Mouse (Mus musculus) CH12.LX (cell line): ENCODE results near the gene Fstl4. TPM values are rescaled to one million over a fixed set of nuclear protein-coding genes. Genes with fewer than 3 reads are reported as not detected.
A peak's percentile ranks its signal among the peaks of the same experiment; 100 is the strongest.

Experiments used
- DNase-seq: peaks from one replicate; pipeline ENCODE4 v3.0.0-alpha.2; 2013; ENCODE audit errors: extremely low read depth
- H3K27ac ChIP-seq: 2 replicates; pipeline ENCODE4 v1.5.1; 2012; ENCODE audit warnings: low read depth, mild to moderate bottlenecking, control low read depth, moderate library complexity; ENCODE audit not compliant: insufficient read depth
- H3K27me3 ChIP-seq: replicated peaks from 2 replicates; pipeline ENCODE3; 2012; ENCODE audit warnings: inconsistent platforms
- H3K36me3 ChIP-seq, 2 experiments: replicated peaks in 1 of 2; 2 replicates each; pipeline versions ENCODE3 to v1.6.1; 2012; ENCODE audit warnings: inconsistent platforms in 1 of 2, low read length in 1 of 2, mild to moderate bottlenecking in 1 of 2, mixed read lengths in 1 of 2, moderate library complexity in 1 of 2; ENCODE audit not compliant: control insufficient read depth in 1 of 2, insufficient read depth in 1 of 2
- H3K4me1 ChIP-seq, 2 experiments: 2 replicates each; pipeline ENCODE4 v1.6.1; 2012; ENCODE audit warnings: inconsistent platforms in 1 of 2, moderate library complexity in 1 of 2; ENCODE audit not compliant: insufficient read depth in 2 of 2, control insufficient read depth in 1 of 2
- H3K4me2 ChIP-seq: 2 replicates; pipeline ENCODE4 v1.6.1; 2012; ENCODE audit warnings: low read depth, mild to moderate bottlenecking, control low read depth; ENCODE audit not compliant: poor library complexity, insufficient read depth, severe bottlenecking
- H3K4me3 ChIP-seq, 3 experiments: fragments of 150-350 bp in 1 of 3; sonication (generic) in 1 of 3; replicated peaks in 1 of 3; 2 replicates each; pipeline versions ENCODE3 to v1.5.1; 2011 to 2012; ENCODE audit warnings: low read depth in 2 of 3, low read length in 2 of 3, mild to moderate bottlenecking in 2 of 3, moderate library complexity in 2 of 3, control low read depth in 1 of 3, improper control_type of control experiment in 1 of 3, inconsistent platforms in 1 of 3, mixed read lengths in 1 of 3; ENCODE audit not compliant: poor library complexity in 1 of 3
- H3K79me2 ChIP-seq: replicated peaks from 2 replicates; pipeline ENCODE4 v1.6.1; 2012; ENCODE audit warnings: mild to moderate bottlenecking, moderate library complexity; ENCODE audit not compliant: control insufficient read depth, poor library complexity, insufficient read depth, severe bottlenecking; ENCODE audit errors: extremely low read depth
- H3K9ac ChIP-seq: 2 replicates; pipeline ENCODE4 v1.6.1; 2012; ENCODE audit warnings: low read depth, mild to moderate bottlenecking, control low read depth, moderate library complexity; ENCODE audit not compliant: insufficient read depth
- H3K9me3 ChIP-seq: replicated peaks from 2 replicates; pipeline ENCODE3; 2012; ENCODE audit warnings: low read length, inconsistent platforms, mixed read lengths
- CHD1 ChIP-seq: IDR thresholded peaks from 2 replicates; pipeline ENCODE4 v1.6.1; 2012; ENCODE audit warnings: low read depth, low read length, improper control_type of control experiment, inconsistent platforms
- CHD2 ChIP-seq: IDR thresholded peaks from 2 replicates; pipeline ENCODE4 v1.6.1; 2011; ENCODE audit warnings: low read length, improper control_type of control experiment
- CTCF ChIP-seq, 2 experiments: IDR thresholded peaks in 1 of 2; conservative IDR thresholded peaks in 1 of 2; 2 replicates each; pipeline ENCODE4 v1.5.1; 2011 to 2012; ENCODE audit warnings: low read depth in 2 of 2, low read length in 2 of 2, improper control_type of control experiment in 1 of 2, inconsistent platforms in 1 of 2, mild to moderate bottlenecking in 1 of 2, moderate library complexity in 1 of 2
- E2F4 ChIP-seq: IDR thresholded peaks from 2 replicates; pipeline ENCODE4 v1.6.1; 2011; ENCODE audit warnings: low read depth, low read length, improper control_type of control experiment; ENCODE audit not compliant: insufficient replicate concordance
- EP300 ChIP-seq: IDR thresholded peaks from 2 replicates; pipeline ENCODE4 v1.6.1; 2011; ENCODE audit warnings: low read length, improper control_type of control experiment
- HCFC1 ChIP-seq: IDR thresholded peaks from 2 replicates; pipeline ENCODE4 v1.6.1; 2012; ENCODE audit warnings: low read depth, mild to moderate bottlenecking, inconsistent platforms, low read length, improper control_type of control experiment
- JUND ChIP-seq: conservative IDR thresholded peaks from 2 replicates; pipeline ENCODE4 v1.6.1; 2011; ENCODE audit warnings: low read depth, low read length, improper control_type of control experiment
- MAFK ChIP-seq: IDR thresholded peaks from 2 replicates; pipeline ENCODE4 v1.6.1; 2011; ENCODE audit warnings: low read length, improper control_type of control experiment; ENCODE audit not compliant: insufficient replicate concordance
- MAZ ChIP-seq: IDR thresholded peaks from 2 replicates; pipeline ENCODE4 v1.6.1; 2012; ENCODE audit warnings: low read depth, mild to moderate bottlenecking, inconsistent platforms, low read length, improper control_type of control experiment, moderate library complexity
- NELFE ChIP-seq: IDR thresholded peaks from 2 replicates; pipeline ENCODE4 v1.6.1; 2011; ENCODE audit warnings: low read depth, low read length, improper control_type of control experiment
- NRF1 ChIP-seq: IDR thresholded peaks from 2 replicates; pipeline ENCODE4 v1.6.1; 2014; ENCODE audit warnings: low read depth, mild to moderate bottlenecking, inconsistent platforms, low read length, improper control_type of control experiment, moderate library complexity
- POLR2A ChIP-seq: IDR thresholded peaks from 2 replicates; pipeline ENCODE4 v1.6.1; 2011; ENCODE audit warnings: low read depth, mild to moderate bottlenecking, improper control_type of control experiment, low read length
- POLR2AphosphoS2 ChIP-seq: IDR thresholded peaks from 2 replicates; pipeline ENCODE4 v1.6.1; 2011; ENCODE audit warnings: low read depth, low read length, improper control_type of control experiment
- RAD21 ChIP-seq: IDR thresholded peaks from 2 replicates; pipeline ENCODE4 v1.6.1; 2011; ENCODE audit warnings: low read depth, mild to moderate bottlenecking, low read length, improper control_type of control experiment, moderate library complexity
- USF2 ChIP-seq: conservative IDR thresholded peaks from 2 replicates; pipeline ENCODE4 v1.6.1; 2011; ENCODE audit warnings: low read depth, low read length, improper control_type of control experiment
- dilution Hi-C: fragments of 300-500 bp; cut with MboI; formaldehyde crosslinking; loops from 2 replicates; pipeline ENCODE4 v1.14.3; 2020; ENCODE audit warnings: low sequenced_read_pairs; ENCODE audit not compliant: extremely low pct_unique_long_range_greater_than_20kb, extremely low pct_ligation_motif_present
- in situ Hi-C: fragments of 300-500 bp; cut with MboI; formaldehyde crosslinking; loops from 3 replicates; pipeline ENCODE4 v1.14.3; 2019; ENCODE audit warnings: low sequenced_read_pairs, low pct_ligation_motif_present, low pct_unique_long_range_greater_than_20kb, mixed read lengths
- polyA plus RNA-seq: library from polyadenylated mRNA; unstranded; fragments of >175 nt; gene quantifications from 2 replicates; pipeline ENCODE4 v1.2.1, GENCODE M21; 2012; ENCODE audit warnings: low read depth; ENCODE audit not compliant: insufficient read length
- total RNA-seq, 2 experiments: library from RNA; depleted of rRNA; stranded (reverse); fragments of 300-350 nt in 1 of 2; fragments of >200 nt in 1 of 2; gene quantifications; 2 replicates each; pipeline ENCODE4 v1.2.3; 2012 to 2014

Fstl4 gene
- total and polyA plus RNA-seq, 3 experiments = not detected

DNA sequence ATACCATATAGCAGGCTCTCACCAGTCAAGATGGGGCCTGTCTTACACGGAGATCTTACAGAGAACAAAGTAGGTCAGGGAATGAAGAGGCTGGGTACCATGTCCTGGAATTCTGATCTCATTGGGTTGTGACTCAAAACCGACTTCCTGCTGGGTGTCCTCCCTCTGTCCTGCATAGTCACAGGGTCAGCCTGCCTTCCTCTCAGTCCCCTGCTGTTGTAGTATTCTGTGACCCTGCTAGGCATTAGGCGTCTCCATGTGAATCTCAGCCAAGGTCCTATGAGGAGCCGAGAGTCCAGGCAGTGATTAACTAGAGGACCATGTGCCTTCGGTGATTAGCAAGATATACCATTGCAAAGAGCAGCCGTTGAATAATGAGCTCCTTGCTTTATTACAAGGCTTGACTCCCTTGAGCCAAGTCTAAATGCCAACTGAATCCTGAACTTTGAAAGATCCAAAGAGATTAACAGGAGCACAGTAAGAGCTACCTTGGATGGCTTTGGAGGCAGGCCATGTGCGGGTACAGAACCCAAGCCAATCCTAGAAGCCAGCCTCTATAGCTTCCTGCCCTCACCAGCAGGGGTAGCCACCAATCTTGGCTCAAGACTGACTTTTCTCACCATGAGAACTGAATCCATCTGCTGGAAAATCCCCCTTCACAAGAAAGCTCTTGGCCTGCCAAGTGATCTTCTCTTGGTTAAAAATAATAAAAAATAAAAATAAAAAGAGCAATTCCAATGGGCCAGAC, 264.2 kb downstream of the Fstl4 start:
- no peak for DNase-seq
- peak in 1 of 2 experiments; percentile 9; a peak in 1 of 4 replicates for TF ChIP-seq CTCF (conservative IDR thresholded peaks at IDR 0.05 in 1 of 2, IDR thresholded peaks at IDR 0.05 in 1 of 2; ENCODE audit: low read depth in 2 of 2, low read length in 2 of 2)
- TF ChIP-seq RAD21 = no peak
- no peak for TF ChIP-seq HCFC1
- no peak for TF ChIP-seq NRF1
- no peak for TF ChIP-seq JUND
- TF ChIP-seq, all 38 proteins: peak for 1
- in situ Hi-C loops = no loop called here

DNA sequence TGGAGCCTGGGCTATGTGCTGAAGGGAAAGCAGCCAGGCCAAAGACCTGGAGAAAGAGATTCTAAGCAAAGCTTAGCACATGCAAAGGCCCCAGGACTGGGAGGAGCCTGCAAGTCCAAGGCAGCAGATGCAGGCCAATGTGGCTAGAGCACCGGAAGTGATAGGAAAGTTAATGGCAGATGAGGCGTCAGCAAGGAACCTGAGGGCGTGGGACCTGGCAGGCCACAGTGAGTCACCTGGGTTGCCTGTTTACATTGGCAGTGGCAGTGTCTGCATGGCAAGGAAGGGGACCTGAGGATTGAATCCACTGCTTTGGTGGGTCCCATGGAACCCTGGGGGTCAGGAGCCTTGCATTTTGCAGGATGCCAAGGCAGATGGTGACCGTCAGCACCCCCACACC, 267.3 kb downstream of the Fstl4 start:
- Histone ChIP-seq H3K79me2 (no peaks in the 10 kb centered on the region), H3K4me2 (no peak overlapping the region), H3K4me1 (no peaks in the 10 kb centered on the region), H3K36me3 (no peaks in the 10 kb centered on the region), H3K9me3 (peaks cover under 1% of the 10 kb centered on the region), H3K4me3 (no peak overlapping the region), H3K9ac (no peak overlapping the region), H3K27ac (no peak overlapping the region), H3K27me3 (peaks cover 92% of the 10 kb centered on the region)
- DNase-seq = no peak
- dilution Hi-C loops = no loop called here
- TF ChIP-seq NRF1 = no peak
- TF ChIP-seq NELFE = no peak
- no peak for TF ChIP-seq USF2
- no peak for TF ChIP-seq HCFC1
- TF ChIP-seq MAFK = no peak
- no peak for TF ChIP-seq RAD21
- no peak for TF ChIP-seq CHD2
- no peak for TF ChIP-seq E2F4
- no peak for TF ChIP-seq EP300
- no peak for TF ChIP-seq POLR2A
- no peak for TF ChIP-seq MAZ
- no peak for TF ChIP-seq POLR2AphosphoS2
- TF ChIP-seq CHD1 = no peak
- in situ Hi-C loops = no loop called here

More for the DNA sequence above, 264.2 kb downstream of the Fstl4 start:
- H3K4me2 ChIP-seq = no peak overlapping the region
- no peak overlapping the region for H3K9ac ChIP-seq
- no peak overlapping the region for H3K4me3 ChIP-seq
- no peak overlapping the region for H3K27ac ChIP-seq
- no peaks in the 10 kb centered on the region for H3K36me3 ChIP-seq
- H3K9me3 ChIP-seq = peaks cover 12% of the 10 kb centered on the region
- peaks cover 89% of the 10 kb centered on the region for H3K27me3 ChIP-seq
- H3K79me2 ChIP-seq = no peaks in the 10 kb centered on the region
- H3K4me1 ChIP-seq = no peaks in the 10 kb centered on the region
- dilution Hi-C loops = no loop called here
